Mouse (Mus musculus): ENCODE measurements around the gene Stxbp4.

DNA sequence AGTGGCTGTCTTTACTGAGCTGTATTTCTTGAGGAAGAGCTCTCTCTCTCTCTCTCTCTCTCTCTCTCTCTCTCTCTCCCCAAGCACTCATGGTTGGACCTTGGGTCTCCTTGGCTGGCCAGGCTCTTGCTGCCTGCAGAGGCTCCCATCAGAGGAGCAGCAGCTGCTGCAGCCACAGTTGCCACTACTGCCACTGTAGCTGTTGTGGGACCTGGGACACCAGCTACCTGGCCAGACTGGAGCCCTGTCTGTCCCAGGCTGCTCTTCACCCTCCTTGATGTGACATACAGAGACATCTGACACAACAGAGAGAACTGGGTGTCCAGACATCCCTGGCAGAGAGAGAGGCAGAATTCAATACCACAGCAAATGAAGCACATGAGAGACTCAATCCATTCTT is 43.3 kb upstream of the Stxbp4 start:
- no peak for TF ChIP-seq CTCF (IDR thresholded peaks at IDR 0.05; ENCODE audit: extremely low read depth, insufficient read length, insufficient replicate concordance, low read depth, low read length)
- TF ChIP-seq POLR2A (IDR thresholded peaks at IDR 0.05; ENCODE audit: low read depth, low read length), result no peak

Data from small intestine, adult 2 months (tissue).